Mouse (Mus musculus): ENCODE measurements around the gene Krcc1.
"Not testable (repeated sequence)": the region's sequence is repeated elsewhere in the genome, so short reads cannot be mapped to it uniquely, and the experiment has no call there.

DNA sequence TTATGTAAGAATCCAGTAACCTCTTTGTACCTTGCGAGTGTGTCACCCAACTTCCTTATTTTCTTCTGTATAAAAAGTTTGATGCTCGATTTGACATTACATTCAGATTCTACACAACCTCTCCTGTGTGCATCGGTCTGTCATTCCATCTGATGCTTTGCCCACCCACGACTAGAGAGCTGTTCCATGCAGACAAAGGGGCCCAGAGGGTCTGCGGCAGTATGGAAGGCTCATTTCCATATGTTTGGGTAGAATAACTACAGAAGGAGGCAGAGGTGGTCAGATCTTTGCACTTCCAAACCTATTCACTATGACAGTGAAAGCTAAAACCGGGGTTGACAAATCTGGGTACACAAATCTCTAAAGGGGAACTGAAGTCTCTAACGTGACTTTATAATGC lies 3.9 kb upstream of the Krcc1 start:
- not testable (repeated sequence) for TF ChIP-seq CTCF (IDR thresholded peaks at IDR 0.05; ENCODE audit: low read depth, low read length)
- peak; percentile 50; the same call in 1 of the 2 replicates for TF ChIP-seq EP300 (IDR thresholded peaks at IDR 0.05; ENCODE audit: insufficient read depth, low read depth, low read length)

Data from ES-Bruce4 (cell line).